Mouse (Mus musculus) left cerebral cortex, adult 11 months (tissue): ENCODE measurements at regions not wholly inside any gene's neighbourhood (a gene's known extent, or its start where the extent isn't known, plus 50 kb on each side); places are given as distances from the start of the nearest gene placed in this dataset.

ENCODE experiments used
- DNase-seq: peaks from one replicate; pipeline ENCODE4 v3.0.0; 2022; ENCODE audit warnings: low spot score

DNA sequence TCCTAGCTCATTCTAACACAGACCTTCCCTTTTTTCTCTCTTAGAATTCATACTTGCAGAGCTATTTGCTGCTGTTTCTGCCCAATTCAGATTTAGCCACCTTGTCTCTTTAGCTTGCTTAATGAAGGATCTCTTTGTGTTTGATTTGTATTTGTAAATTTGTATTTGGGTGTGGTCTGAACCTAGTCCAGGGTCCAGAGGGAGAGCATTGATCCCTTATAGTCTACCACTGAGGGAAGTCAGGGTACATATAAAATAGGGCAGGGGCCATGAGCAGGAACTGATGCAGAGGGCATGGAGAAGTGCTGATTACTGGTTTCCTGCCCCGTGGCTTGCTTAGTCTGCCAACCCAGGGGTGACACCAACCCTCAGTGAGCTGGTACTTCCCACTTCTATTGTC lies 508.7 kb downstream of the Tm4sf1 start:
- DNase-seq, result no peak

DNA sequence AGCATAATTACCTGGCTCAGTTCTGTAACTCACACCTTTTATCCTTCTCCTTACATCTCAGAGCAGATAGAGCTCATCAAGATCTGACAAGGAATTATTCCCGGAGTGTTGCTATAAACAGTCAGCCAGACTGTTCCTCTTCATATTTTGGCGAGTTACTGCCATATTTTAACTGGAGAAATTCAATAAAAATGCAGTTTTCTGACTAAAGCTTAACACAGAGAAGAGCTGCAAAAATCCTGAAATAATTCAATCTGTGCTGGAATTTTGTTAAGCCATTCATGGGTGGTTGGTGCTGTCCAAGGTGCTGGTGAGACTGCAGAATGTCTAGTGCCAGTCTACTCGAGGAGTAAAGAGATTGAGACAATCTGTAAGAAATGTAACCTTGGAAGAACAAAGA lies 512.6 kb downstream of the Tm4sf1 start:
- peak; percentile 13 for DNase-seq

DNA sequence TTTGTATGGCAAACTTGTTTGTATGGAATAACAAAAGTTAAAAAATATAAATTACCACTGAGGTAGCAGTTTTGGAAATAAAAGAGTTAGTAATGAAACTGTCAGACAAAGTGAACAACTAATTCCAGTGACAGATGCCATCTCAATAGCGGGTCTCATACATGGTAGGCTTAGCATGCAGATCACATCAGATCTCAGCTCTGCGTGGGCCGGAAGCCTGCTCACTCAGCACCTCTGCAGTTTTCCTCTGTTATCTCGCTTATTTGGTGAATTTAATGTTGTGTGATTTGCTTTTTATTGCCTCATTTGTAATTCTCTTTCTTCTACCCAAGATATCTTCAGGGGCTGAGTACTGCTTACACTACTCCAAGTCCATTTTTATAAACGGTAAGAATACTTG lies 527.9 kb downstream of the Tm4sf1 start:
- DNase-seq, result no peak

DNA sequence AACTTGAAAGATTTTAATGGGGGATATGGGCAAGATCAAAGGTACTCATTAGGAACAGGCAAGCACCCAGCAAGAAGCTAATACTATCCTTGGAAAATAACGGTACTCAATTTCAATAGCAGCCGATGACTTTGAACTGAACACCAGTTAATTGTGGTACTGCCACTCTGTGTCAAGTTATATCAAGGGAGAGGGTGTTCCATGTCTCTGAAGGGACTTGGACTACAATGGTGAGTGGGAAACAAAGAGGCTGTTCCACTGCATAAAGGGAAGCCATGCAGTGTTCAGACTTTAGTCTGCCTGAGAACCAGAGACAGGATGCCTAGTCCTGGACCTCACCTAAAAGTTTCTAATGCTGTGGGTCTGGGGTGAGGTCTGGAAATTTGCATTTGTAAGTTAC lies 531.6 kb downstream of the Tm4sf1 start:
- DNase-seq, result no peak

DNA sequence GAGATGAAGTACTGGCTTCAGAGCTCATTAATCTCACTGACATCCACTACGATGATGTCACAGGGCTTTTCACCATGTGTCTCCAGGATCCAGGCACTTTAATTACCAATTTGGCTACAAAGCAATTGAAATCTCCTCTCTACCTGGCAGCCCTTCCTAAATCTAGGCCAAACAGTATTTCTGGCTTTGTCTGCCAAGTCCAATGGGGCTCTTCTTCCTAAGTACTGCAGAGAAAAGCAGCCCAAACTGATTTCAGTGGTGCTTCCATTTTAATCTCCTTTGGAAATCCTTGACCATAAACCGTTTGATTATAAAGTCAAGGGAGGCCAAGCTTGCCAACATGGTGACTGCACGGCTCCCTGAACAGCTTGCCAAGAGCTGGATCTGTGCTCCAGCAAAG lies 534.7 kb downstream of the Tm4sf1 start:
- DNase-seq, result no peak

DNA sequence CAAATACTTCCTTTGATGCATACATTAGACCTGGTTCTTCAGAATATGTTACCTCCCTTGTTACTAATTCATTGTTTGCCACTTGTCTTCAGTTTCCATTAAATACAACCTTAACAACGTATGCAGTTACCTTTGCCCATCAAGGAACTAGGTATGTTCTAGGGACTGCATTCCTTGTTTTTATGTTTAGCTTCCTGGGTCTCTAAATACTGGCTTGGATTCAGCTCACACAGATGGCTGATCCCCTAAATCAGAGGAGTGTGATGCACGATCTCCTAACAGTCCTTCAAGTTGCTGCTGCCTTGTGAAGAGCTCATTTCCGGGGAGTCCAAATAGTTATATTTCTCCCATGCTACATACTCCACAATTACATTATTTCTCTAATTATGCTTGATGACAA lies 537.5 kb downstream of the Tm4sf1 start:
- no peak for DNase-seq

DNA sequence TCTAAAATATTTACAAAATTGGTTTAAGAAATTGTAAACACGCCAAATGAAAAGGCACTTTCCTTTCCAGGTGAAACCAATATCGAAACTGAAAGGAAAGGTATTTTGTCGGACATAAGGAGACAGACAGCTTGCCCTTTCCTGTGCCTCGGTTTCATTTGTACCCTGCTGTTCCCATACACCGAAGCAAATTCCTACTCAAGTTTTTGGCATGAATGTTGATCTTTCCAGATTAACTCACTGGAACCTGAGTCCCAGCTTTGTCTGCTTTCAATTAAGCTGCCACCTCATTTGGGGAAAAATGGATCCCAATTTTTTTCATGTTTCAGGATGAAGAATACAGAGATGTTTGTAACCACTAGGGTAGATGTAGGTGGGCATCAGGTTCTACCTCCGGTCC lies 537.9 kb downstream of the Tm4sf1 start:
- no peak for DNase-seq

DNA sequence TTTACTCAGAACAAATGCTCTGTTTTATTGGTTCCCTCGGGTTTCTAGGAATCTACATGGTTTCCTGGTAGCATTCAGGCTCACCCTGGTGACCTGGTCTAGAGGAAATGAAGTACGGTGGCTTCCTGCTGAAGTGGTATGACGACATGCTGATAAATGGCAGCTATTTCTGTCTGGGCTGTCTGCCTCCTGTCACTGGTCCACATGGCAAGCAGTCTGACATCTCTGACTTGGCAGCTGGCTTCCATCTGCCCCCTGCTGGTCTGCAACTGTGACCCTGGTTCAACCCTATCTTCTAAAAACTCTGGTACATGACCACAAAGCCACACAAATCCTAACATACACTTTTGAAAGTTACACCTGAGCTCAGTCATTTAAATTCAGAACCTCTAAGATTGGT lies 548.1 kb downstream of the Tm4sf1 start:
- DNase-seq, result no peak

DNA sequence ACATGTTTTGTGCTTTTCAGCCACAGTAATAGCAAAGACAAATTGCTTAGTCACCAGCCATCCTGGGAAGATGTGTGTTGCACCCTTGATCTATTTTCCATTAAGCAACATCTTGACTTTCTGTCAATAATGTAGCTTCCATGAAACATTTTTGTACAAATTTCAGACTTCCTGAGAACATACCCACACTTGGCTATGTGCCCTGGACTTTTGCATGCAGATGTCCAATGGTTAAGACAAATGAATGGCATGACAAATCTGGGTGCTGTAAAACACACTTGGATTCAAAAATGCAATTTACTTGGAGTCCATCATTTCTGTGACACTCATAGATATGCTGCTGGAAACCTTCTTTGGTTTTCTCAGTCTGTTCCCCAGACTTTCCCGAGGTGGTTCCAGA lies 549.9 kb downstream of the Tm4sf1 start:
- no peak for DNase-seq

DNA sequence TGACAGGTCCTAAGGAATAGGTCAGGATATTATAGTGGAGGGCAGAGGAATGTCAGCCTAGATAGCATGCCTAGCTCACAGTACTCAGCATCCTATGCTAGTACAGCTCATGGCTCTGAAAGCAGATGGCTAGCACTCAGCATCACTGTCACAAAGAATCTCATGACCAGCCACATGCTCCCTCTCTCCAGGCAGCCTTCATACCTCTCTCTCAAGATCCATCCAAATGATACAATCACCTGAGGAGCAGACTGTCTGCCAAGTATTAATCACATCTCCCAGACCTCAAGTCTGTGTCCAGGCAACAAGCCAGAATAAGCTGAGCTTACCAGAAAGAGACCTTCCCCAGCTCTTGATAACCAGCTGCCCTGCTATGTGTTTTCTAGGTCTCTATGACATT lies 557.4 kb upstream of the Nbea start:
- DNase-seq, result no peak

DNA sequence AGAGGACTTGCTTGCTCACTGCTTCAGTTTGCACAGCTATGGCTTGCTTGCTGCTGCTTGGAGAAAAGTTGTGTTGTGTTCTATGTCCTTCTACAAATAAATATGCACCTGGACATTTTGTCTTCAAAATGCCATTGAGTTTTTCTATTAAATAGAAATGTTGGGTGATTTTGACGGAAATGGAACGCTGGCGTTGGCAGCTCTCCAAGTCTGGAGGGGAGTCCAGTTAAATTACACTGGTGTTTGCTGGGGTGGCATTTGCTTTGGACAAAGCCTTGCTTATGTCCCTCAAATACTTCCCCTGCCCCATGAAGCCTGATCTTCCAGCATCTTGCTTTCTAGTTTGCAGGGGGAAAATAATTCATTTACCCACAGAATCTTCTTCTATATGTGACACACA lies 556.0 kb upstream of the Nbea start:
- DNase-seq, result no peak

DNA sequence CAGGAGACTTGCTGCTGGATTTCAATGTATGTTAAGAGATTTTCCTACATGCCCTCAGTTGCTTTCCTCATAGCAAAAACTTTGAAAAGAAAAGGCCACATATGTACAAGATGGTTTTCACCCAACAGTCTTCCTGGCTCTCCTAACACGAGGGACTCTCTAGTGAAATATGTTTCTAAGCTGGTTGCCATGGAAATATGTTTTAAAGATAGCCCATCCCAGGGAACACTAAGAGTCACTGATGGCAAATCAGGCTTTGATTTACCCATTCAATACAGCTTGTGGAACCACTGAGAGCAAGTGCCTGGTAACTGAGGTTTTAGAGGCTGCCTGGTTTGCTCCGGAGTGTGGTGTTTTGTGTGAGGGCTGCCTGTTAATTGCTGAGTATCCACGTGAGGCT lies 547.3 kb upstream of the Nbea start:
- no peak for DNase-seq

DNA sequence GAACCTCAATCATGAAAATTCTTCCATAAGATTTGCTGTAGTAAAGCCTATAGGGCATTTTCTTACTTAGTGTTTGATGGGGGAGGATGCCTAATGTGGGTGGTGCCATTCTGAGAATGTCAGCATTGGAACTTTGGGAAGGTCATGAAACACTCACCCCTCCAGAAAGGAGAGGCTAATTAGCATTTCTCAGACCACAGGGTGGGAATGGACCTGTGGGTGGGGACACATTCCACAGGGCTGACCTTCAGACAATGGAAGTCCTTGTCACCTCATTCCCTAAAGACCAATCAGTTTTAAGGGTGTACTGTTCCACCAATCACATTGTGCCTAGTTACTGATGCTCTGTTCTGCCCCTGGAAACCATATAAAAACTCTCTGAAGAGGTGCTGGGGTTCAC lies 541.5 kb upstream of the Nbea start:
- DNase-seq, result no peak

DNA sequence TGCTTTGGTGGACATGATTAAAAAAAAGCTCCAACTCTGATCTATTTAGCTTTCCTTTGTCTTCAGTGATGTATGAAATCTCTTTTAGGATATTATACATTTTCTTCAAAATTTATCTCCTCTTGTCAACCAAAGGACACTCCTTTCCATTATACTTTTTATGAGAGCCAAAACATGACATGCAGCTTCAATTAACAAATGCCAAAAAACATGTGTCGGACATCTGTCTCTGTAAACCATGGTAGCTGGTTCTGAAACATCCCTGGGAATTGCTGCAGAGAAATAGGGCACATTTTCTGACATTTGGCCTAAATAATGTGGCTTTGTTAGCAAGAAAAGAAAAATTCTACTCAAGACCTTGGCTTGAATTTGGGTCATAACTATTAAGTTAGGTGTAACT lies 524.8 kb upstream of the Nbea start:
- DNase-seq, result no peak

DNA sequence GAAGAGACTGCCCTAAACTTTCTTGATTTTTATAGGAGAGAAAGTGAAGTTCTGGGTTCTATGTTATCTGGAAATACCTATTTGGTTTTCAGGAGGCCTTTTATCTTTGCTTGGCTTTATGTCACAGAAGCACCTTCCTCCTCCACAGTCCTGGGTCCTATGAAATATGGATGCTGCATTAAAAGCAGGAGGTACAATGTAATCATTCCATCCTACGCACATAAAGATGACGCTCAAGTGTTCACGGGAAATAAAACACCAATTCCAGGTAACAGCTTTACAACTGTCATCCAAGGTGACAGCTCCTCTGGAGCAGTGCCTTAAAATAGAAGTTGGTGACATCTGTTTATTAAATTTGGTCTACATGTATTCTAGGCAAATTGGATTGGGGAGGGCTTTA lies 523.8 kb upstream of the Nbea start:
- no peak for DNase-seq

DNA sequence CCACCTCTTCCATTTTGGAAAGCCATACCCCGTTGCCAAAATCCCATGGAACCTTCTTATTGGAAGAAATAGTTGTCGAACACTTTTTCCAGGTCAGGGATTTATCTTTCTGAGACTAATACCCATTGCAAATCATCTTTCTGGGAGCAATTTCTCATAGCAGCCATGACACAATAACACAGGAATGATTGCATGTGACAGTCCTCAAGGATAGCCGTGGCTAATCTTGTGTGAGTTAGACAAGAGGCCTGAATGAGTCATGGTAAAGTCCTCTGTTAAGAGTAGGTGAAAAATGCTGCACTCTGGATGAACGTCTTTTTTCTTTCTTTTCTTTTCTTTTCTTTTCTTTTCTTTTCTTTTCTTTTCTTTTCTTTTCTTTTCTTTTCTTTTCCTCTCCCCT lies 522.5 kb upstream of the Nbea start:
- DNase-seq, result no peak

DNA sequence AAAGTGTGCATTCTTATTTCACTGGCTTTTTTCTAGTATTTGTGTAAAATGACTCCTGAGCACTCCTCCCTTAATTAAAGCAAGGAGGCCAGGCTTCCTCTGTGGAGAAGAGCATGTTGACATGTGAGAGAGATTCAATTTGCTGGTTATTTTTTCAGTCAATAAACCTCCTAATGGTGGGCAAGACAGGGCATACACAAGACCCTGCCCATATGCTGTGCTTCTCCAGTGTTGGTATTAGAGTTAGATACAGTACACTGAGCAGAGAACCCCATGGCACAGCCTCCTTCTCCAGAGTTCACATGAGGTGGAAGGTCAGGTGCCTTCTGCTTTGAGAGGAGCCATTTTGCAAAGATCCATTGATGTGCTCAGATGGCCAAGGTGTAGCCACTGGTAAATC lies 515.4 kb upstream of the Nbea start:
- DNase-seq, result no peak

DNA sequence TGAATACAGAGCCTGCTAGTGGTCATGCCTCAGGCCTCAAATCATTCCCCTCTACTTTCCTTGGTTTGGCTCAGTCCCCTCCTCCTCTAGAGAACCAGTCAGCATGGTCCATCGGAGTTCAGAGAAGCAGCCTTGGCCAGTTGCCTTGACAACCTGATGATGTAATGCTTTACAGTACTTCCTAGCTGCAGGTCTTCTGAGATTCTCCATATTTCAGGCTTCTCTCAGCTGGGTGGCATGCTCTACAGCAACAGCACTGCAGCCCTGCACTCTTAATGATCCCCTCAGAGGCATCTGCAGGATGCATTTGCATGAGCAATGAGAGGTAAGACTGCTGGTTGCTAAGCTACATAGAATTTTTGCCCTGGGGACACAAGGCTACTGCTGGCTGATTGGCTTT lies 514.7 kb upstream of the Nbea start:
- peak; percentile 37 for DNase-seq

DNA sequence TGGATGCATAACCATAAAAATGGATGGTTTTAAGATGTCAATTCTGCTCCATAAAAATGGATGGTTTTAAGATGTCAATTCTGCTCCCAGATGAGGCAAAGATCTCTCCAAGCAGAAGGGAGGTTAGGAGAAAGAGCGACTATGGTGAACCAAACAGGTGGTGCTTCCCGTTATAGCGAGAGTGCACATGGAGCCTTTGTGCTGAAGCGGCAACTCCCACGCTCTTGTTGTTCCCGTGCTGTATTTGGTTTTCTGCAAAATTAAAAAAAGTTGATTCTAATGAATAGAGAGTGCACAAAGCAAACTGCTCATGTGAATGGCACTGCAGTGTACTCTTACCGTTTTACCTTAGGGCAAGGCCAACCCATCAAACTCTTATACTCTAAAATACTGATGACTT lies 497.5 kb upstream of the Nbea start:
- DNase-seq, result no peak

DNA sequence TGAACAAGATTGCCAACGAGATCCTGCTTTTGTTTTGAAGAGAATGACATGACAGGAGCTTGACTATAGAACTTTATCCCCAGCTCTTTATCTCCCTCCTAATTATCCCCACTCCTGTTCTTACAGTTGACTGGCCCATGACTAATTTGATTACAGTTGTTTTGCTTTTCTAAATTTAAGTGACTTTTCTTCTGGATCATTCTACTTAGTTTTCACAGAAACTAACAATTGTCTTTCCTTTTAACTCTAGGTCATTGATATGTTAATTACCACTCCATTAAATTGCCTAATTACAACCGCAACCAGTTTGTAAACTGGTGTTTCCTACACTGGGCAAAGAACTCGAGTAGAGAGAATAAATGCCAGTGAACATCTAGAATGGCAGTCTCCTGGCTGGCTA lies 485.3 kb upstream of the Nbea start:
- no peak for DNase-seq

DNA sequence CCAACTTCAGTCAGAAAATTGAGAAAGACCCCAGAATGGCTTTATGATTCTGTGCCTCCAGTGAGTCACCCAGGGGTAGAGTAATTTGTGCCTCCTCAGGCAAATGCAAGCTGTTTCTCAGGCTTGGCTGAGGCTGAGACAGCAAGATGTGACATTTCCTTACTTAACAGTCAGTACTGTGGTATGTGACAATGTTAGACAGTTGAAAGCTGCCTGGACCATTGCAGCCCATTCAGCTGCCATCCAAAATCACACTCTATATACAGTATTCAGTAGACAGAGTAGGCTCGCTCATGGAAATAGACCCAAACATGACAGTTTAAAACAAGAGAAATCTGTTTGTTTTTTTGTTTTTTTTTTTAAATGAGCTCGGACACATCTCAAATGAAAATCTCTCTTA lies 477.1 kb upstream of the Nbea start:
- DNase-seq, result no peak

DNA sequence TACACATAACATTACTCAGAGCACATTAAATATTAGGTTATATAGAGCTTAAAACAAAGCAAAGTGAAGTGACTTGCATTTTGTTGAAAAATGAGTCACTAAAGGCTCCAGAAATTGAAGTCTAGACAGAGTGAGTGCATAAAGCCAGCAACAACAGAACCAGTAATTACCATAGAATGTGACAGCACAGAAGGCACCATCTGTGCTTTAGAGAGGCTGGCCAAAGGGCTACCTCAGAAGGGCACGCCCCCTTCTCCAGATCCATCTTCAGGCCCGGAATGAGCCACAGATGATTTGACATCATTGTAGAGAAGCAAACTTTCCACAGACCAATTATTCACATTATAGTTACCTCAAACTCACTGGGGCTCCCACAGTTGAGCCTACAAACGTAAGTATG lies 463.8 kb upstream of the Nbea start:
- no peak for DNase-seq
